Mouse (Mus musculus) G1E (cell line): Measurements from ENCODE around the gene Clybl. TPM values are rescaled to one million over a fixed set of nuclear protein-coding genes. Genes with fewer than 3 reads are reported as not detected.

Experiments used
- ATAC-seq: 2 replicates; pipeline ENCODE4 v1.8.0; 2016; ENCODE audit warnings: mild to moderate bottlenecking; ENCODE audit not compliant: insufficient number of reproducible peaks, poor library complexity, low FRiP score, severe bottlenecking; ENCODE audit errors: extremely low read depth
- DNase-seq: peaks from one replicate; pipeline ENCODE4 v3.0.0; 2012; ENCODE audit warnings: low spot score
- H3K27me3 ChIP-seq: 2 replicates; pipeline ENCODE4 v1.6.1; 2012; ENCODE audit warnings: mild to moderate bottlenecking, low read length, inconsistent platforms; ENCODE audit not compliant: insufficient read depth
- H3K36me3 ChIP-seq: replicated peaks from 2 replicates; pipeline ENCODE3; 2012; ENCODE audit warnings: mild to moderate bottlenecking, inconsistent platforms
- H3K4me1 ChIP-seq: 2 replicates; pipeline ENCODE4 v1.6.1; 2012; ENCODE audit warnings: low read depth, low read length, inconsistent platforms, mixed read lengths; ENCODE audit not compliant: insufficient read depth
- H3K4me3 ChIP-seq: 2 replicates; pipeline ENCODE4 v1.5.1; 2012; ENCODE audit warnings: low read depth, mild to moderate bottlenecking, inconsistent platforms, low read length, moderate library complexity, mixed read lengths
- H3K9me3 ChIP-seq: replicated peaks from 2 replicates; pipeline ENCODE4 v1.6.1; 2012; ENCODE audit warnings: inconsistent platforms
- CTCF ChIP-seq: IDR thresholded peaks from 2 replicates; pipeline ENCODE4 v1.5.1; 2012; ENCODE audit warnings: low read depth, low read length, inconsistent platforms, mixed read lengths
- GATA1 ChIP-seq: IDR thresholded peaks from 2 replicates; pipeline ENCODE4 v1.6.1; 2012; ENCODE audit warnings: borderline replicate concordance, low read length, inconsistent platforms, mixed read lengths
- GATA2 ChIP-seq: IDR thresholded peaks from 2 replicates; pipeline ENCODE4 v1.6.1; 2012; ENCODE audit warnings: low read depth, low read length, inconsistent platforms, borderline replicate concordance
- POLR2AphosphoS5 ChIP-seq: IDR thresholded peaks from 2 replicates; pipeline ENCODE4 v1.6.1; 2012; ENCODE audit warnings: low read depth, low read length, inconsistent platforms; ENCODE audit not compliant: insufficient replicate concordance
- TAL1 ChIP-seq: conservative IDR thresholded peaks from 2 replicates; pipeline ENCODE4 v1.6.1; 2012; ENCODE audit warnings: low read depth, low read length, inconsistent platforms, mixed read lengths
- polyA plus RNA-seq: library from polyadenylated mRNA; stranded (reverse); fragments of >175 nt; gene quantifications from 2 replicates; pipeline ENCODE4 v1.2.3, GENCODE M21; 2012
- total RNA-seq, 2 experiments: library from RNA; stranded (forward) in 1 of 2; stranded (reverse) in 1 of 2; fragments of 200-1000 nt in 1 of 2; fragments of >200 nt in 1 of 2; fragmentation: Nextera tagmentation in 1 of 2; gene quantifications; 2 replicates each; pipeline ENCODE4 v1.2.3; 2014 to 2017

Gene Clybl
- total and polyA plus RNA-seq, 3 experiments = 44.6 to 263 (median 45.1) TPM

GRCm38 (mm10) chr14:122224501-122224928 is 43.0 kb downstream of the Clybl start:
- H3K4me3 ChIP-seq = no peak overlapping the region

GRCm38 (mm10) chr14:122225479-122226132 is 44.1 kb downstream of the Clybl start:
- H3K27me3 ChIP-seq = no peaks in the 10 kb centered on the region
- H3K4me3 ChIP-seq = no peak overlapping the region
- TF ChIP-seq GATA2 (no peak), CTCF (no peak), GATA1 (no peak), POLR2AphosphoS5 (no peak), TAL1 (no peak)
- no peak for ATAC-seq
- H3K9me3 ChIP-seq = no peaks in the 10 kb centered on the region
- peaks cover 48% of the 10 kb centered on the region for H3K36me3 ChIP-seq
- peaks cover 13% of the 10 kb centered on the region for H3K4me1 ChIP-seq
- no peak for DNase-seq

More at GRCm38 (mm10) chr14:122224501-122224928, 43.0 kb downstream of the Clybl start:
- ATAC-seq = no peak
- DNase-seq = no peak
- Histone ChIP-seq H3K4me1 (peaks cover 13% of the 10 kb centered on the region), H3K27me3 (no peaks in the 10 kb centered on the region), H3K9me3 (peaks cover under 1% of the 10 kb centered on the region; the same call in 1 of the 2 replicates), H3K36me3 (peaks cover 48% of the 10 kb centered on the region)
- no peak for TF ChIP-seq GATA2

- TF ChIP-seq GATA1 (no peak), POLR2AphosphoS5 (no peak)
- Histone ChIP-seq H3K4me3 (no peak overlapping the region), H3K27me3 (no peaks in the 10 kb centered on the region), H3K9me3 (no peaks in the 10 kb centered on the region), H3K36me3 (peaks cover 45% of the 10 kb centered on the region), H3K4me1 (peaks cover 13% of the 10 kb centered on the region)
- DNase-seq = no peak
- no peak for ATAC-seq
Observed at GRCm38 (mm10) chr14:122226133-122226515, 44.6 kb downstream of the Clybl start.

GRCm38 (mm10) chr14:122226666-122227453 is 45.4 kb downstream of the Clybl start:
- no peak for DNase-seq
- no peaks in the 10 kb centered on the region for H3K27me3 ChIP-seq
- no peak for TF ChIP-seq TAL1
- no peak for TF ChIP-seq GATA1
- TF ChIP-seq GATA2 = no peak
- no peak for TF ChIP-seq POLR2AphosphoS5
- TF ChIP-seq CTCF = no peak
- no peak for ATAC-seq
- no peaks in the 10 kb centered on the region for H3K9me3 ChIP-seq
- H3K4me1 ChIP-seq = peaks cover 13% of the 10 kb centered on the region
- peaks cover 41% of the 10 kb centered on the region for H3K36me3 ChIP-seq
- no peak overlapping the region for H3K4me3 ChIP-seq

- Histone ChIP-seq H3K36me3 (peaks cover 35% of the 10 kb centered on the region), H3K4me1 (peaks cover 12% of the 10 kb centered on the region), H3K27me3 (no peaks in the 10 kb centered on the region), H3K9me3 (no peaks in the 10 kb centered on the region), H3K4me3 (no peak overlapping the region)
- TF ChIP-seq CTCF (no peak), TAL1 (no peak)
- DNase-seq = no peak
- no peak for ATAC-seq
Observed at GRCm38 (mm10) chr14:122227454-122227951, 46.0 kb downstream of the Clybl start.

GRCm38 (mm10) chr14:122228816-122229551 is 47.5 kb downstream of the Clybl start:
- H3K4me3 ChIP-seq = no peak overlapping the region
- peaks cover 28% of the 10 kb centered on the region for H3K36me3 ChIP-seq
- ATAC-seq (no peak), DNase-seq (no peak)
- no peaks in the 10 kb centered on the region for H3K4me1 ChIP-seq
- no peaks in the 10 kb centered on the region for H3K27me3 ChIP-seq
- no peaks in the 10 kb centered on the region for H3K9me3 ChIP-seq
- TF ChIP-seq GATA2 = no peak
- no peak for TF ChIP-seq POLR2AphosphoS5
- TF ChIP-seq TAL1 = no peak
- TF ChIP-seq GATA1 = no peak
- TF ChIP-seq CTCF = no peak
